Mouse (Mus musculus) ZHBTc4 (cell line): Measurements from ENCODE around the gene Poc1a.
A peak's percentile ranks its signal among the peaks of the same experiment; 100 is the strongest.

Source experiments
- DNase-seq: peaks from one replicate; pipeline ENCODE4 v3.0.0-alpha.2; 2011; ENCODE audit warnings: low read depth, low spot score

The Poc1a gene

GRCm38 (mm10) chr9:106367592-106368111 is 86.8 kb downstream of the Poc1a start:
- DNase-seq, result peak; percentile 98

GRCm38 (mm10) chr9:106368112-106368717 is 87.4 kb downstream of the Poc1a start, which contains the start of gene Dusp7:
Gene Dusp7, plus strand, starts transcription at chr9:106368632.
- peak; percentile 83 for DNase-seq

GRCm38 (mm10) chr9:106368831-106369501 is 88.1 kb downstream of the Poc1a start:
- peak; percentile 79 for DNase-seq

- DNase-seq, result peak; percentile 23
Observed at GRCm38 (mm10) chr9:106369801-106370485, 89.1 kb downstream of the Poc1a start.

- no peak for DNase-seq
Observed at GRCm38 (mm10) chr9:106370620-106371383, 89.9 kb downstream of the Poc1a start.

GRCm38 (mm10) chr9:106371384-106371671 is 90.5 kb downstream of the Poc1a start:
- no peak for DNase-seq

- no peak for DNase-seq
Observed at GRCm38 (mm10) chr9:106371776-106372175, 90.9 kb downstream of the Poc1a start.

- DNase-seq, result no peak
Observed at GRCm38 (mm10) chr9:106372431-106373412, 91.9 kb downstream of the Poc1a start.

- DNase-seq, result no peak
Observed at GRCm38 (mm10) chr9:106373973-106374372, 93.1 kb downstream of the Poc1a start.

GRCm38 (mm10) chr9:106377247-106377646 is 96.4 kb downstream of the Poc1a start:
- DNase-seq, result no peak

- no peak for DNase-seq
Observed at GRCm38 (mm10) chr9:106378045-106378444, 97.2 kb downstream of the Poc1a start.

- no peak for DNase-seq
Observed at GRCm38 (mm10) chr9:106378753-106379152, 97.9 kb downstream of the Poc1a start.

- no peak for DNase-seq
Observed at GRCm38 (mm10) chr9:106386181-106386864, 105.5 kb downstream of the Poc1a start.

GRCm38 (mm10) chr9:106392828-106393527 is 112.1 kb downstream of the Poc1a start:
- no peak for DNase-seq

- no peak for DNase-seq
Observed at GRCm38 (mm10) chr9:106393548-106393947, 112.7 kb downstream of the Poc1a start.

GRCm38 (mm10) chr9:106394649-106395602 is 114.1 kb downstream of the Poc1a start:
- no peak for DNase-seq

GRCm38 (mm10) chr9:106397733-106398132 is 116.9 kb downstream of the Poc1a start:
- no peak for DNase-seq

GRCm38 (mm10) chr9:106398667-106399311 is 117.9 kb downstream of the Poc1a start:
- DNase-seq, result no peak
